Mouse (Mus musculus) testis, adult 2 months (tissue): ENCODE data around the gene Adat3.

Source experiments
- CTCF ChIP-seq: fragments of 200-500 bp; IDR thresholded peaks from 2 replicates; pipeline ENCODE4 v1.5.1; 2012; ENCODE audit warnings: low read depth, mild to moderate bottlenecking, inconsistent platforms, low read length, moderate library complexity; ENCODE audit not compliant: control insufficient read depth, insufficient read depth, insufficient replicate concordance
- POLR2A ChIP-seq: fragments of 200-500 bp; IDR thresholded peaks from 2 replicates; pipeline ENCODE4 v1.6.1; 2012; ENCODE audit warnings: low read depth, mild to moderate bottlenecking, inconsistent platforms, low read length, moderate library complexity; ENCODE audit not compliant: control insufficient read depth

DNA sequence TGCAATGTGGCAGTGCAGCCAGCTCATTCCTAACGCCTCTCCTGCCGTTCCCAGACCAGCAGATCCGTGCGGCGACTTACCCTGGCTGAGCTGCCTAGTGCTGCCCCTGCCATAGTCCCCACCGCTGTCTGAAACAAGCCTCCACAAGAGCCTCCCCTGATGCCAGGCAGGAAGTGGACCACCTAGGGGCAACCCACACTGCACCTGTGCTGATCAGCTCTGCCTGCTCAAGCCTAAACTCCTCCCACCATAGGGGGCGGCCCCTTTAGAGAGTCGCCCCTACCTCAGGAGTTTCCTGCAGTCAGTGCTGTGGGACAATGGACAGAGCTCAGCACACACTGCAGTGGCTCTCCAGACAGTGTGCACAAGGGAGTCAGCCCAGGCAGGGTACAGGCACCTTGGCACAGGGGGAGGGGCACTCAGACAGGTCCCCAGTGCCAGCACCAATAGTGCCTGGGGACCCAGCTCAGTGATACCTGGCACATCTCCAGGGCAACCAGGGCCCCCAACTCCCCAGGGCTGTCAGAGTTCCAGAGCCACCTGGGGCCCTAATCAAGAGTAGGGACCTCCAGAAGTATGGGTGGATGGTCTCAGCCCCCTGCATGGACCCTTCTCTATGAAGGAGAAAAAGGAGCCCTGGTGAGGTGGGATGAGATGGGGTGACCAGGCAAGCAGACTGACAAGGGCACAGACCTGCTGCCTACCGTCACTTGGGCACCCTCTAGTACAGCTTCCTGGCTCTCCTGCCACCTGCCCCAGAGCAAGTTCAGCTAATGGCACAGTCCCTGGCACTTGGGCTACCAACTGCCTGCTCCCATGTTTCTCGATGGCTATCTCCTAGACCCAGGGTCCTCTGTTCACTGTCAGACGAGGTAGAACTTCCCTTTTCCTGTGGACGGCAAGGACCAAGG, 17.8 kb upstream of the Adat3 start:
- no peak for TF ChIP-seq CTCF
- no peak for TF ChIP-seq POLR2A
